ENCODE assay signal across 8 mouse cellular contexts in genomic region chr19:46503351-46504084, GRCm38 (mm10). TPM values are rescaled to one million over a fixed set of nuclear protein-coding genes. Genes with fewer than 3 reads are reported as not detected.
A peak's percentile ranks its signal among the peaks of the same experiment; 100 is the strongest.
DNase-seq lines count a peak whose midpoint lies in the region; ATAC-seq and TF ChIP-seq lines count a peak whose summit lies in the region.

No protein-coding gene starts in this region.

- no peaks in the 10 kb centered on the region for H3K9me3 ChIP-seq in forebrain, postnatal 0 days (ENCODE audit: low read length)
- no peaks in the 10 kb centered on the region for H3K9me3 ChIP-seq in hindbrain, embryonic 14.5 days (ENCODE audit: control insufficient read depth, low read length)
- no peaks in the 10 kb centered on the region for H3K9me3 ChIP-seq in midbrain, postnatal 0 days (ENCODE audit: low read length)

- no peak for ATAC-seq in forebrain, postnatal 0 days
- ATAC-seq in hindbrain, embryonic 14.5 days (ENCODE audit: low FRiP score) = no peak
- ATAC-seq in midbrain, postnatal 0 days (ENCODE audit: low FRiP score) = no peak

- no peak for TF ChIP-seq CTCF in forebrain, postnatal 0 days (IDR thresholded peaks at IDR 0.05; ENCODE audit: low read depth)
- no peak for TF ChIP-seq CTCF in liver, adult 2 months (IDR thresholded peaks at IDR 0.05; ENCODE audit: low read depth, low read length)
- no peak for TF ChIP-seq CTCF in midbrain, postnatal 0 days (IDR thresholded peaks at IDR 0.05)
- no peak for TF ChIP-seq CTCF in testis, adult 2 months (IDR thresholded peaks at IDR 0.05; ENCODE audit: control insufficient read depth, insufficient read depth, insufficient replicate concordance, low read depth, low read length)

- H3K27me3 ChIP-seq in forebrain, postnatal 0 days (ENCODE audit: insufficient read depth, low read length) = no peaks in the 10 kb centered on the region
- H3K27me3 ChIP-seq in hindbrain, embryonic 14.5 days (ENCODE audit: control insufficient read depth, insufficient read depth, low read length) = no peaks in the 10 kb centered on the region
- H3K27me3 ChIP-seq in liver, adult 2 months (ENCODE audit: control insufficient read depth, insufficient read depth, low read length) = no peaks in the 10 kb centered on the region
- H3K27me3 ChIP-seq in midbrain, postnatal 0 days (ENCODE audit: insufficient read depth, low read length) = no peaks in the 10 kb centered on the region
- H3K27me3 ChIP-seq in testis, adult 2 months (ENCODE audit: control insufficient read depth, insufficient read depth, low read length) = no peaks in the 10 kb centered on the region

- H3K4me3 ChIP-seq in forebrain, postnatal 0 days (ENCODE audit: low read depth, low read length) = peak overlapping the region; percentile 96
- H3K4me3 ChIP-seq in hindbrain, embryonic 14.5 days (replicated peaks; ENCODE audit: low read length) = peak overlapping the region; percentile 97
- peak overlapping the region; percentile 50 for H3K4me3 ChIP-seq in liver, adult 2 months (ENCODE audit: insufficient read depth, low read depth, low read length)
- H3K4me3 ChIP-seq in midbrain, postnatal 0 days (ENCODE audit: low read depth, low read length) = peak overlapping the region; percentile 99
- peak overlapping the region; percentile 68 for H3K4me3 ChIP-seq in testis, adult 2 months (ENCODE audit: control insufficient read depth, low read depth, low read length)

- WGBS in forebrain, postnatal 0 days = under 1% methylated on average over 21 of the region's 21 CpGs
- WGBS in hindbrain, embryonic 14.5 days = 0% methylated on average over 21 of the region's 21 CpGs
- WGBS in liver, adult 2 months = 1% methylated on average over 21 of the region's 21 CpGs
- under 1% methylated on average over 21 of the region's 21 CpGs for WGBS in midbrain, postnatal 0 days

- peak overlapping the region; percentile 100 for H3K27ac ChIP-seq in forebrain, postnatal 0 days (ENCODE audit: low read depth, low read length)
- peak overlapping the region; percentile 100 for H3K27ac ChIP-seq in hindbrain, embryonic 14.5 days
- H3K27ac ChIP-seq in liver, adult 2 months (replicated peaks; ENCODE audit: insufficient read depth, low read depth, low read length) = peak overlapping the region; percentile 73
- peak overlapping the region; percentile 100 for H3K27ac ChIP-seq in midbrain, postnatal 0 days (ENCODE audit: low read depth, low read length)
- H3K27ac ChIP-seq in testis, adult 2 months (ENCODE audit: control insufficient read depth, insufficient read depth, low read depth, low read length) = peak overlapping the region; percentile 62

- peaks cover 36% of the 10 kb centered on the region for H3K4me1 ChIP-seq in forebrain, postnatal 0 days (ENCODE audit: insufficient read depth)
- peaks cover 50% of the 10 kb centered on the region for H3K4me1 ChIP-seq in hindbrain, embryonic 14.5 days (replicated peaks; ENCODE audit: control insufficient read depth, insufficient read depth, low read length)
- peaks cover 30% of the 10 kb centered on the region for H3K4me1 ChIP-seq in liver, adult 2 months (ENCODE audit: control insufficient read depth, insufficient read depth, low read length)
- peaks cover 30% of the 10 kb centered on the region for H3K4me1 ChIP-seq in midbrain, postnatal 0 days (ENCODE audit: insufficient read depth, low read length)
- H3K4me1 ChIP-seq in testis, adult 2 months (ENCODE audit: control insufficient read depth, insufficient read depth, low read length) = peaks cover 24% of the 10 kb centered on the region

- H3K4me2 ChIP-seq in forebrain, postnatal 0 days (ENCODE audit: low read depth) = peak overlapping the region; percentile 93
- H3K4me2 ChIP-seq in hindbrain, embryonic 14.5 days (replicated peaks) = peak overlapping the region; percentile 96
- H3K4me2 ChIP-seq in midbrain, postnatal 0 days (ENCODE audit: low read depth, low read length, poor library complexity, severe bottlenecking) = peak overlapping the region; percentile 98

- peaks cover 49% of the 10 kb centered on the region for H3K79me2 ChIP-seq in liver, adult 2 months (ENCODE audit: control insufficient read depth, insufficient read depth, low read length)

- H3K9ac ChIP-seq in forebrain, postnatal 0 days = peak overlapping the region; percentile 97
- H3K9ac ChIP-seq in hindbrain, embryonic 14.5 days = peak overlapping the region; percentile 99
- H3K9ac ChIP-seq in liver, adult 2 months (ENCODE audit: low read depth, low read length) = peak overlapping the region; percentile 99
- H3K9ac ChIP-seq in midbrain, postnatal 0 days (replicated peaks; ENCODE audit: low read length, poor library complexity, severe bottlenecking) = peak overlapping the region; percentile 97

- peaks cover 7% of the 10 kb centered on the region; the same call in 1 of the 2 replicates for H3K36me3 ChIP-seq in forebrain, postnatal 0 days (ENCODE audit: insufficient read depth)
- H3K36me3 ChIP-seq in hindbrain, embryonic 14.5 days (replicated peaks; ENCODE audit: control insufficient read depth, insufficient read depth) = peaks cover 26% of the 10 kb centered on the region
- peaks cover 4% of the 10 kb centered on the region; the same call in 1 of the 2 replicates for H3K36me3 ChIP-seq in liver, adult 2 months (ENCODE audit: control insufficient read depth, insufficient read depth, low read length)
- no peaks in the 10 kb centered on the region; the same call in 1 of the 2 replicates for H3K36me3 ChIP-seq in midbrain, postnatal 0 days (ENCODE audit: insufficient read depth, low read length)
- no peaks in the 10 kb centered on the region for H3K36me3 ChIP-seq in testis, adult 2 months (ENCODE audit: control insufficient read depth, insufficient read depth, low read length)

- TF ChIP-seq POLR2A in liver, adult 2 months (IDR thresholded peaks at IDR 0.05; ENCODE audit: extremely low read depth, insufficient read depth, low read length) = peak; percentile 15; the same call in 1 of the 2 replicates
- no peak for TF ChIP-seq POLR2A in testis, adult 2 months (IDR thresholded peaks at IDR 0.05; ENCODE audit: control insufficient read depth, low read depth, low read length)

- DNase-seq in layer of hippocampus, adult 11-12 months (ENCODE audit: low spot score) = peak; percentile 62
- no peak for DNase-seq in layer of hippocampus, postnatal 25 days (ENCODE audit: extremely low spot score in 1 of 2, low spot score in 1 of 2)
- DNase-seq in brain, adult 2 months (ENCODE audit: low read depth, low spot score) = peak; percentile 71
- peak; percentile 57 for DNase-seq in forebrain, postnatal 0 days
- peak; percentile 50 for DNase-seq in hindbrain, embryonic 14.5 days (ENCODE audit: low spot score)
- DNase-seq in liver, adult 2 months (ENCODE audit: extremely low read depth, low read depth, low spot score) = peak; percentile 76
- DNase-seq in midbrain, postnatal 0 days (ENCODE audit: low spot score) = peak; percentile 60

RNA-seq across cellular contexts. Expression of gene Trim8, which starts 2.0 kb away (rescaled TPM):
- total RNA-seq in layer of hippocampus, postnatal 25 days (2021) = 100 to 1,000 TPM; 105 to 109 TPM
- total RNA-seq in forebrain, postnatal 0 days (2014; rRNA removed) = 68.6 and 76.5 TPM in 2 replicates
- polyA plus RNA-seq in forebrain, postnatal 0 days (2015; fragmentation: Nextera tagmentation; extraction: Ambion mirVana) = 25.9 and 28.2 TPM in 2 replicates
- polyA plus RNA-seq in hindbrain, embryonic 14.5 days (2014; fragmentation: Nextera tagmentation; extraction: Ambion mirVana) = 37.5 and 39.4 TPM in 2 replicates
- 7.3 and 9.9 TPM in 2 replicates for total RNA-seq in liver, adult 2 months (2014; rRNA removed)
- polyA plus RNA-seq in liver, adult 2 months (2012; rRNA removed) = 17.7 and 20.0 TPM in 2 replicates
- total RNA-seq in midbrain, postnatal 0 days (2014; rRNA removed) = 96.6 and 103 TPM in 2 replicates
- 27.8 and 30.4 TPM in 2 replicates for polyA plus RNA-seq in midbrain, postnatal 0 days (2015; fragmentation: Nextera tagmentation; extraction: Ambion mirVana)
- polyA plus RNA-seq in testis, adult 2 months (2012; rRNA removed) = 2.1 and 2.6 TPM in 2 replicates

Comparison
In these comparisons a context has a peak if more than half of its experiments do, and no peak if none do; other contexts are left out.
1. DNase-seq: peak in layer of hippocampus, adult 11-12 months (single experiment), brain, adult 2 months (single experiment), forebrain, postnatal 0 days (single experiment), hindbrain, embryonic 14.5 days (single experiment), liver, adult 2 months (single experiment) and midbrain, postnatal 0 days (single experiment); none in layer of hippocampus, postnatal 25 days (0 of 2).
2. Peak in every context shown above with its lines, with median percentiles within 50 percentile points of each other: H3K27ac ChIP-seq, H3K4me2 ChIP-seq, H3K4me3 ChIP-seq and H3K9ac ChIP-seq.